Mouse (Mus musculus): ENCODE measurements at regions not wholly inside any gene's neighbourhood (a gene's known extent, or its start where the extent isn't known, plus 50 kb on each side); places are given as distances from the start of the nearest gene placed in this dataset.
A peak's percentile ranks its signal among the peaks of the same experiment; 100 is the strongest.

- Histone ChIP-seq H3K9me3 (no peaks in the 10 kb centered on the region), H3K4me3 (no peak overlapping the region), H3K4me1 (peaks cover 14% of the 10 kb centered on the region), H3K36me3 (replicated peaks) (no peaks in the 10 kb centered on the region), H3K27me3 (ENCODE audit: poor library complexity, severe bottlenecking) (no peaks in the 10 kb centered on the region; the same call in 1 of the 2 replicates), H3K27ac (no peak overlapping the region)
- DNase-seq (ENCODE audit: extremely low spot score, low spot score): peak; percentile 39
- 19% methylated on average over 16 of the region's 16 CpGs for WGBS
These were observed 59.5 kb upstream of the Zbtb18 start for GRCm38 (mm10) chr1:177382596-177383190.

DNA sequence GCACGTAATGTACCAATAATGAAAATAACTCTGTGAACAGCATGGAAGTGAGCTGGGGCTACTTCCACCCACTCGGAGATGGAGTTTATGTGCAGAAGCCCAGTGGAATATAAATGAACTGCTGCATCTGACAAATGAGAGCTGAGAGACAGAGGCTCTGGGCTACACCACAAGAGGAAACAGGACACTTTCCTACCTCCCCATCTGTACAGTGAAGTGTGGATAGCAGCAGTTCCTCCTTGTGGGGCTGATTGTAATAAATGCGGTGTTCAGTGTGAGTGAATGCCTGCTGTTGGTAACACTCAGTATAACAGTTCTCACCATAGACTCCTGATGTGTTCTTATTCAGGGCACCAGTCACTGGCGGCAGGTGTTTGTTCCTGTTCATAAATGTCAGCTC is 60.0 kb upstream of the Zbtb18 start:
- no peak for DNase-seq (ENCODE audit: extremely low spot score, low spot score)
- H3K27ac ChIP-seq: no peak overlapping the region
- H3K4me1 ChIP-seq: peaks cover 15% of the 10 kb centered on the region
- no peaks in the 10 kb centered on the region for H3K36me3 ChIP-seq (replicated peaks)
- H3K9me3 ChIP-seq: no peaks in the 10 kb centered on the region
- 86% methylated on average over 4 of the region's 4 CpGs for WGBS
- H3K27me3 ChIP-seq (ENCODE audit: poor library complexity, severe bottlenecking): no peaks in the 10 kb centered on the region; the same call in 1 of the 2 replicates
- H3K4me3 ChIP-seq: no peak overlapping the region

DNA sequence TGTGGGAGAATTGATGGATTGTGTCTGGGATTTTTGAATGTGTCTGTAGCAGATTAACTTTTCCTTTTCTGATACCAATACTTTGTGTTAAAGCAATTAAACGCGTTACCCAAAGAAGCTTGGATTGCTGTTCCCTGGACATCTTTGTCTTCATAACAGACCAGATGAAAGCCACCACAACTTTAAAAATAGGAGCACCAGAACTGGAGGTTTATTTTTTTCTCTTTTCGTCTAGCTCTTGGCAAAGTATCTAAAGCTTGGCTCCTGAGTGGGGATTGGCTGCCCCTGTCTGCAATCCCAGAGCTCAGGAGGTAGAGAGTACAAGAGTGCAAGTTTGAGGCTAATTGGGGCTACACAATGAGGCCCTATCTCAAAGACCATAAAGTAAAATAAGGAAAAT is 64.0 kb upstream of the Zbtb18 start:
- Histone ChIP-seq H3K36me3 (replicated peaks) (no peaks in the 10 kb centered on the region), H3K27me3 (ENCODE audit: poor library complexity, severe bottlenecking) (no peaks in the 10 kb centered on the region; the same call in 1 of the 2 replicates), H3K9me3 (no peaks in the 10 kb centered on the region), H3K4me3 (no peak overlapping the region), H3K27ac (no peak overlapping the region), H3K4me1 (peaks cover 37% of the 10 kb centered on the region)
- 83% methylated on average over 3 of the region's 3 CpGs for WGBS
- DNase-seq (ENCODE audit: extremely low spot score, low spot score): no peak

GRCm38 (mm10) chr1:177373226-177373825 is 68.8 kb upstream of the Zbtb18 start:
- H3K27ac ChIP-seq: peak overlapping the region; percentile 42
- 10% methylated on average over 5 of the region's 5 CpGs for WGBS

GRCm38 (mm10) chr1:177372066-177372465 is 70.1 kb upstream of the Zbtb18 start:
- no peaks in the 10 kb centered on the region for H3K9me3 ChIP-seq
- no peak for DNase-seq (ENCODE audit: extremely low spot score, low spot score)
- H3K27me3 ChIP-seq (ENCODE audit: poor library complexity, severe bottlenecking): no peaks in the 10 kb centered on the region
- H3K4me3 ChIP-seq: no peak overlapping the region
- H3K27ac ChIP-seq: no peak overlapping the region
- no peaks in the 10 kb centered on the region for H3K36me3 ChIP-seq (replicated peaks)
- WGBS: 55% methylated on average over 10 of the region's 10 CpGs
- peaks cover 36% of the 10 kb centered on the region for H3K4me1 ChIP-seq

More at GRCm38 (mm10) chr1:177373226-177373825, 68.8 kb upstream of the Zbtb18 start:
- Histone ChIP-seq H3K9me3 (no peaks in the 10 kb centered on the region), H3K36me3 (replicated peaks) (no peaks in the 10 kb centered on the region), H3K4me3 (no peak overlapping the region), H3K4me1 (peaks cover 40% of the 10 kb centered on the region), H3K27me3 (ENCODE audit: poor library complexity, severe bottlenecking) (no peaks in the 10 kb centered on the region)
- DNase-seq (ENCODE audit: extremely low spot score, low spot score): no peak

- no peaks in the 10 kb centered on the region for H3K9me3 ChIP-seq
- peaks cover 20% of the 10 kb centered on the region for H3K4me1 ChIP-seq
- no peaks in the 10 kb centered on the region for H3K36me3 ChIP-seq (replicated peaks)
- no peak for DNase-seq (ENCODE audit: extremely low spot score, low spot score)
- WGBS: 87% methylated on average over 9 of the region's 9 CpGs
- H3K4me3 ChIP-seq: no peak overlapping the region
- no peak overlapping the region for H3K27ac ChIP-seq
- no peaks in the 10 kb centered on the region for H3K27me3 ChIP-seq (ENCODE audit: poor library complexity, severe bottlenecking)
These were observed 74.1 kb upstream of the Zbtb18 start for GRCm38 (mm10) chr1:177367864-177368610.

DNA sequence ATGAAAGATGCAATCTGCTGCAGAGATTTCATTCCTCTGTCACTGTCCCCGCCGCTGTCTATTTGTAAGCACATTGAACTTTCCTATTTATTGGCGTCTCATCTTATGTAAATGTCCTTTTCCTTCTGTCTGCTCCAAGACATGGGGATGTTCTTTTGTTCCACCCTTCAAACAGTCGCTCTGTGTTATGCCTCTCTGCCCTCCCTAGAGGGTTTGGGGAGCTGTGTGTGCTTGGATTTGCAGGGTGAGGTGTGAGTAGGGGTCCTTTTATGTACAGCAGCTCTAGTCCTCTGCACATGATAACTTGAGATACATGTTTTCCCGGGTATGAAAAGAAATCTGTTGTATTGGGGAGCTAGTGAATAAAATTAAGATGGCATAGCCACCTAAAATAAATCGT is 75.2 kb upstream of the Zbtb18 start:
- peaks cover 9% of the 10 kb centered on the region for H3K4me1 ChIP-seq
- no peak for DNase-seq (ENCODE audit: extremely low spot score, low spot score)
- H3K9me3 ChIP-seq: no peaks in the 10 kb centered on the region
- no peak overlapping the region; the same call in 1 of the 2 replicates for H3K27ac ChIP-seq
- H3K4me3 ChIP-seq: no peak overlapping the region
- no peaks in the 10 kb centered on the region for H3K36me3 ChIP-seq (replicated peaks)
- no peaks in the 10 kb centered on the region for H3K27me3 ChIP-seq (ENCODE audit: poor library complexity, severe bottlenecking)
- WGBS: 78% methylated on average over 6 of the region's 6 CpGs

DNA sequence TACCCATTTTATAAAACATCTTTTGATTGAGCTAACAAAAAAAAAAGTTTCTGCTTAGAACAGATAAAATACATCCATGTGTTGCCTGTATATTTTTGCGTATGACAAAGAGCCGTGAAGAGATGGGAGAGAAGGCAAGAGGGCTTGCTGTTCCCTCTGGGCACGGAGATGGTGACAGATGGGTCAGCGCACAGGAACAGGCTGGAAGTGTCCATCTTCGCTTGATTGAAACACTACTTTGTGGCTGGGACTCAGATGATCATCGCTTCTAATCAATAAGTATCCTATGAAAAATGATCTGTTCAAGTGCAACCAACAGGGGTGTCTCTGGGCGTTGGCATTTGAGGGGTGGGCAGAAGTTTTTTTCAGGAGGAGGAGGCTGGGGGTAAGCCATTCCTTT is 75.7 kb upstream of the Zbtb18 start:
- Histone ChIP-seq H3K36me3 (replicated peaks) (no peaks in the 10 kb centered on the region), H3K27ac (no peak overlapping the region; the same call in 1 of the 2 replicates), H3K4me3 (no peak overlapping the region), H3K4me1 (peaks cover 9% of the 10 kb centered on the region), H3K27me3 (ENCODE audit: poor library complexity, severe bottlenecking) (no peaks in the 10 kb centered on the region), H3K9me3 (no peaks in the 10 kb centered on the region)
- no peak for DNase-seq (ENCODE audit: extremely low spot score, low spot score)
- 83% methylated on average over 7 of the region's 7 CpGs for WGBS

DNA sequence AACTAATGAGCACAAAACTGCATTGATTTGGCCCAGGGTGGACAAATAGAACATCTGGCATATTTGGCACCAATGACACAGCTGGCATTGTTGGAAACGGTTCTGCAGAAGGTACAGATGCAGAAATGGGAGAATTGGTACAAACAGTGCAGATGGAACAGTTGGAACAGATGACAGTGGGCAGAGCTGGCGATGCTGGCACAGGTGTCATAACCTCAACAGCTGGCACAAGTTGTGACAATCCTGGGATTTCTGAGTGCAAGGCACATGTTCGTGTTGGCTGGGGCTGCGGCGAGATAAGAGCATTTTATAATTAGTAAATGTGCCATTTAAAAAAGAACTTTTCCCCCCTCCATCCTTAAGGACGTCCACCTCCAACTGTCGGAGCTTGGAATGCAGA is 77.8 kb upstream of the Zbtb18 start:
- H3K36me3 ChIP-seq (replicated peaks): no peaks in the 10 kb centered on the region
- no peak for DNase-seq (ENCODE audit: extremely low spot score, low spot score)
- no peaks in the 10 kb centered on the region for H3K27me3 ChIP-seq (ENCODE audit: poor library complexity, severe bottlenecking)
- H3K4me3 ChIP-seq: no peak overlapping the region
- 87% methylated on average over 7 of the region's 7 CpGs for WGBS
- peaks cover 9% of the 10 kb centered on the region for H3K4me1 ChIP-seq
- no peak overlapping the region for H3K27ac ChIP-seq
- H3K9me3 ChIP-seq: no peaks in the 10 kb centered on the region

DNA sequence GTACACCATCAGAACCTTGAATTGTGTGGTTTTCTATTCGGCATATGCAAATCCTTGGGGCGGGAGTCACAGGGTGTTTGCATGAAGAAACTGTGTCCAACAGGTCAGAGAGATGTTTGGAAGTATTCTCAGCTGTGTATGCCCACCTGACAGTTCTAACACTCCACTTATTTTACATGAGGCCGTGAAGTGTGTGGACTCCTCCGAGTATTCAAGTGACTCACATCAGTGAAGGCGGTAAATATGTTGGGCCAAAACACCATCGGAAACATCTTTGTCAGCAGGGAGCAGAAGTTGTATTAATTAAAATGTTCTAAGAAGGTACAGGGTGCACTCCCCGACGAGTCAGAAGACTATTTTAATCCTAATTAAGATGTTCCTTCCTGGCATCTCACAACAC is 79.8 kb upstream of the Zbtb18 start:
- H3K36me3 ChIP-seq (replicated peaks): no peaks in the 10 kb centered on the region
- H3K4me3 ChIP-seq: no peak overlapping the region
- no peak overlapping the region for H3K27ac ChIP-seq
- H3K9me3 ChIP-seq: no peaks in the 10 kb centered on the region
- H3K27me3 ChIP-seq (ENCODE audit: poor library complexity, severe bottlenecking): no peaks in the 10 kb centered on the region
- peaks cover 9% of the 10 kb centered on the region for H3K4me1 ChIP-seq
- DNase-seq (ENCODE audit: extremely low spot score, low spot score): no peak
- 91% methylated on average over 8 of the region's 8 CpGs for WGBS

GRCm38 (mm10) chr1:177348400-177349092 is 90.5 kb upstream of the Akt3 start:
- H3K36me3 ChIP-seq (replicated peaks): no peaks in the 10 kb centered on the region
- H3K9me3 ChIP-seq: no peaks in the 10 kb centered on the region
- H3K27me3 ChIP-seq (ENCODE audit: poor library complexity, severe bottlenecking): no peaks in the 10 kb centered on the region
- 94% methylated on average over 17 of the region's 17 CpGs for whole genome bisulfite sequencing
- H3K27ac ChIP-seq: no peak overlapping the region
- H3K4me1 ChIP-seq: peaks cover 12% of the 10 kb centered on the region
- no peak overlapping the region for H3K4me3 ChIP-seq
- no peak for DNase-seq (ENCODE audit: extremely low spot score, low spot score)

GRCm38 (mm10) chr1:177347208-177347607 is 89.2 kb upstream of the Akt3 start:
- 41% methylated on average over 4 of the region's 4 CpGs for WGBS
- DNase-seq (ENCODE audit: extremely low spot score, low spot score): no peak
- Histone ChIP-seq H3K4me3 (no peak overlapping the region), H3K27me3 (ENCODE audit: poor library complexity, severe bottlenecking) (no peaks in the 10 kb centered on the region), H3K36me3 (replicated peaks) (no peaks in the 10 kb centered on the region), H3K9me3 (no peaks in the 10 kb centered on the region), H3K27ac (0 out of 2 replicates have a peak overlapping the region, but pooled peaks have one; percentile 44), H3K4me1 (peaks cover 12% of the 10 kb centered on the region)
